Mouse (Mus musculus) hindbrain, embryonic 11.5 days (tissue): ENCODE results near the gene Mecom. TPM values are rescaled to one million over a fixed set of nuclear protein-coding genes. Genes with fewer than 3 reads are reported as not detected.

ENCODE experiments used
- ATAC-seq: fragments of 200-750 bp; cut with Nextera tagmentation; 2 replicates; pipeline ENCODE4 v1.8.0; 2017; ENCODE audit warnings: mild to moderate bottlenecking, moderate TSS enrichment, moderate library complexity; ENCODE audit not compliant: low FRiP score
- DNase-seq: peaks from one replicate; pipeline ENCODE4 v3.0.0-alpha.2; 2015; ENCODE audit warnings: low spot score
- H3K27ac ChIP-seq: fragments of 300-500 bp; sonication (generic); 2 replicates; pipeline ENCODE4 v1.5.1; 2014; ENCODE audit warnings: mild to moderate bottlenecking, low read depth, low read length
- H3K27me3 ChIP-seq: fragments of 300-500 bp; sonication (generic); 2 replicates; pipeline ENCODE4 v1.6.1; 2014; ENCODE audit warnings: mild to moderate bottlenecking, low read length, moderate library complexity, mixed read lengths; ENCODE audit not compliant: control insufficient read depth, insufficient read depth
- H3K36me3 ChIP-seq: fragments of 300-500 bp; sonication (generic); 2 replicates; pipeline ENCODE4 v1.6.1; 2014; ENCODE audit warnings: mild to moderate bottlenecking, low read length, moderate library complexity, mixed read lengths; ENCODE audit not compliant: control insufficient read depth, insufficient read depth
- H3K4me1 ChIP-seq: fragments of 300-500 bp; sonication (generic); replicated peaks from 2 replicates; pipeline ENCODE4 v1.6.1; 2014; ENCODE audit warnings: low read length, mixed read lengths; ENCODE audit not compliant: control insufficient read depth, insufficient read depth
- H3K4me2 ChIP-seq: fragments of 300-500 bp; sonication (generic); replicated peaks from 2 replicates; pipeline ENCODE4 v1.6.1; 2014; ENCODE audit warnings: mild to moderate bottlenecking, low read depth, low read length
- H3K4me3 ChIP-seq: fragments of 300-500 bp; sonication (generic); 2 replicates; pipeline ENCODE4 v1.5.1; 2014; ENCODE audit warnings: low read depth, low read length
- H3K9ac ChIP-seq: fragments of 300-500 bp; sonication (generic); 2 replicates; pipeline ENCODE4 v1.6.1; 2014; ENCODE audit warnings: low read depth, low read length
- H3K9me3 ChIP-seq: fragments of 300-500 bp; sonication (generic); 2 replicates; pipeline ENCODE4 v1.6.1; 2016; ENCODE audit warnings: low read length; ENCODE audit not compliant: control insufficient read depth
- WGBS: fragments of 180-500 bp; shearing (Covaris S2); extraction: QIAGEN DNeasy Blood & Tissue Kit; methylation state at CpG from one replicate; pipeline ENCODE4 v1.1.7; 2014; 5-methylcytosine and 5-hydroxymethylcytosine counted together
- polyA plus RNA-seq: library from polyadenylated mRNA; unstranded; fragments of >200 nt; fragmentation: Nextera tagmentation; extraction: Ambion mirVana; gene quantifications from 2 replicates; pipeline ENCODE4 v1.2.1, GENCODE M21; 2014

Mecom gene
- polyA plus RNA-seq, 1 experiment from 2014 or later, result 44.3 TPM

DNA sequence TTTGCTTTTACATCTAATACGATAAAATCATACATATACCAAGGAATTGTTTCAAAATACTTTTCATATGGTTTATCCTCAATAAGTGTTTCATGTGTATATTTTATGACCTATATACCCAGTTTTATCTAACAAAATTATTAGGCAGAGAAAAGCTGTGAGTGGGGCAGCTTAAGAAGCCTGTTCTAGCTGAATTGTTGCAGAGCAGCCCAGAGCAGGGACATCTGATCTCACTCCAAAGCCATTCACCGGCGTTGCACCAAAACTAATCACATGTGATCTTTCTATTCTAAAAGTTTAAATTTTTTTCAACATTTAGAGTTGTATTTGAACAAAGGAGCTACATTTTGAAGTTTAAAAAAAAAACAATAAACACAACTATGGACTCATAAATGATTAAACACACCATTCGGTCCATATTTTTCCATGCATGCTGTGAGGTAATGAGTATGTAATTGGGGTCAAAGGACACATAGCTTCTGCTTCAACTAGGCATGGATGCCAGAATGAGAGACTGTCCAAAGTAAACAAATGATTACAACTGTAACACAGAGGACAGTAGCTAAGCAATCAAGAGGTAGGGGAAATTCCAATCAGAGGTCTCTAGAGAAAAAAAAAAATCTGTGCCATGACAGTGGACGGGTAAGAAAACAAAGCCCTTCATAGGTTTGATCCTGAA, 64.7 kb downstream of the Mecom start:
- H3K4me2 ChIP-seq, result no peak overlapping the region
- DNase-seq (peak; percentile 19), ATAC-seq (no peak)
- no peaks in the 10 kb centered on the region for H3K36me3 ChIP-seq
- H3K4me1 ChIP-seq, result no peaks in the 10 kb centered on the region
- no peaks in the 10 kb centered on the region for H3K9me3 ChIP-seq
- H3K27ac ChIP-seq, result no peak overlapping the region
- H3K27me3 ChIP-seq, result no peaks in the 10 kb centered on the region
- H3K4me3 ChIP-seq, result no peak overlapping the region
- H3K9ac ChIP-seq, result no peak overlapping the region
- 32% methylated on average over 5 of the region's 5 CpGs for WGBS

DNA sequence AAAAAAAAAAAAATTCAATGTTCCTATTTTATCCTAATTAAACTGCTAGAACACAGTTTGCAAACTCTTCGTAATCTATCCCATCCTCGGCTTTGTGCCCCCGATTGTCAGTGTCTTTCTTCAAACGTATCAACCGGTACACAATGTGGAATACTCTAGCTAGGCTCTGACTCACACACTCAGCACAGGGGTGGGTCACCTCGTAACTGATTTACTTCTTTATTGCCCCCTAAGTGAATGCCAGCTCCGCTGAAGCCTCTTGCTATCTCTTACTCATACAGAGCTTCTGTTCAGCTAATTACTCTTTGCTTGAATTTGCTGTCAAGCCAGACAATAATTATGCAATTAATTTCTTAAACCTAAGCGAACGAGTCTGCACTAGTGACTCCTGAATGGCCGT, 66.1 kb downstream of the Mecom start:
- WGBS, result 70% methylated on average over 10 of the region's 10 CpGs
- DNase-seq (no peak), ATAC-seq (no peak)

DNA sequence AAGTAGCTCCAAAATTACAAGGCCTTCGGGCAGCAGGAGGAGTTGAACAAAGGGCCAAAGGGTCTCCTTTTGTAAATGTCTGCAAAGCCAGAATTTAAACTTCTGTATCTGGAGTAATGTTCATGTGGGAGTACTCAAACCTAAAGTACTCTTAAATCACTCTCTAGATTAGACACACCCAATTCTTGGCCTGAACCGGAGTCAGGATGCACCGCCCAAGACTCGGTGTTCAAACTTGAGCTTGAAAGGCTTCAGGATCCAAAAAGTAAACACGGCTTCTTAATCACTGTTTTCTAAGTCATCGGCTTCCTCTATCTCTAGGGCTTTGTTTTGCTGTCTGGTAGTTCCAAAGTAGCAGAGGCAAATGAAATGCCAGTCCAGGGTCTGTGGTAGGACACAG, 67.3 kb downstream of the Mecom start:
- Histone ChIP-seq H3K27me3 (no peaks in the 10 kb centered on the region), H3K4me3 (no peak overlapping the region), H3K9ac (no peak overlapping the region), H3K9me3 (no peaks in the 10 kb centered on the region), H3K36me3 (no peaks in the 10 kb centered on the region), H3K4me2 (no peak overlapping the region), H3K4me1 (no peaks in the 10 kb centered on the region), H3K27ac (no peak overlapping the region)
- ATAC-seq, result no peak
- WGBS, result 85% methylated on average over 6 of the region's 6 CpGs
- DNase-seq, result no peak

More for the DNA sequence above, 66.1 kb downstream of the Mecom start:
- H3K4me2 ChIP-seq, result no peak overlapping the region
- H3K27me3 ChIP-seq, result no peaks in the 10 kb centered on the region
- H3K36me3 ChIP-seq, result no peaks in the 10 kb centered on the region
- H3K4me3 ChIP-seq, result no peak overlapping the region
- H3K4me1 ChIP-seq, result no peaks in the 10 kb centered on the region
- H3K9ac ChIP-seq, result no peak overlapping the region
- H3K9me3 ChIP-seq, result no peaks in the 10 kb centered on the region
- H3K27ac ChIP-seq, result no peak overlapping the region

DNA sequence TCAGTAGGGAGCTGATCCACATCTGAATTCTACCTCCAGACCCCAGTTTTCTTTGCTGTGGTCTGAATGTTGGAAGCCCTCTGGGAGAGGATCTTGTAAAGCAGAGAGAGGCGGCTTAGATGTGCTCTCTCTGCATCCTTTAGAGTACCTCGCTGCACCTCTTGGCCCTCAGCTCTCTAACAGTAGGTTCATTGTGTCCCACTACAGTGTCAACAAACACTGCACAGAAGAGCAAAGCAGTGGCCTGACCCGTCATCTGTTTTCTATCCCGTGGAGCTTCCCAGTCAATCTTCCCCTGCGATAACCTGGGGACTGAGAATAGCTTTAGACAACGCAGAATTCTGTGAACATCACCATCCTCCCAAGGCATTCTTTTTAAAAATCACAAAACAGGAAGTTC, 69.6 kb downstream of the Mecom start:
- no peaks in the 10 kb centered on the region for H3K9me3 ChIP-seq
- no peaks in the 10 kb centered on the region for H3K36me3 ChIP-seq
- no peaks in the 10 kb centered on the region for H3K4me1 ChIP-seq
- no peak for ATAC-seq
- no peak for DNase-seq
- no peak overlapping the region for H3K27ac ChIP-seq
- no peak overlapping the region for H3K4me3 ChIP-seq
- WGBS, result 45% methylated on average over 6 of the region's 6 CpGs
- no peaks in the 10 kb centered on the region for H3K27me3 ChIP-seq
- no peak overlapping the region for H3K9ac ChIP-seq
- H3K4me2 ChIP-seq, result no peak overlapping the region

DNA sequence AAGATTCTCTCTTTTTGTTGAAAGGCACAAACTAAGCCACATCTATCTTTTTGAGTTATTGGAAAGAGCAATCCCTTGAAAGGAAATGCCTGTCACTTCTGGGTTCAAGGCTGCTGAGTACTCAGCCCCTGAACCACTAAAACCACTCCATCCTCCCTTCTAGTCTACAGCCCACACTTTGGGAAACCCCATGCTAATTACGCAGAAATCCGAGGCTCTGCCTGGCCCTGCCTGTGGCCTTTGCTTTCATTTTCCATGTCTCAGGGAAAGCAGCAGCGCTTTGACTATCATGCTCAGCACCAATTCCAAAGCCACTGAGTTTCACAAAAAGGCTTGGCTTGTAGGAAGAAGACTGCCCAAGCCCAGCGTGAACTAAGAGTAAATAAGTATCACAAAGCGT, 70.8 kb downstream of the Mecom start:
- no peak for ATAC-seq
- H3K4me1 ChIP-seq, result no peaks in the 10 kb centered on the region
- H3K27ac ChIP-seq, result no peak overlapping the region
- no peak overlapping the region for H3K4me2 ChIP-seq
- H3K27me3 ChIP-seq, result no peaks in the 10 kb centered on the region
- H3K9me3 ChIP-seq, result no peaks in the 10 kb centered on the region
- no peaks in the 10 kb centered on the region for H3K36me3 ChIP-seq
- no peak overlapping the region for H3K4me3 ChIP-seq
- 50% methylated on average over 5 of the region's 5 CpGs for WGBS
- H3K9ac ChIP-seq, result no peak overlapping the region
- DNase-seq, result no peak

DNA sequence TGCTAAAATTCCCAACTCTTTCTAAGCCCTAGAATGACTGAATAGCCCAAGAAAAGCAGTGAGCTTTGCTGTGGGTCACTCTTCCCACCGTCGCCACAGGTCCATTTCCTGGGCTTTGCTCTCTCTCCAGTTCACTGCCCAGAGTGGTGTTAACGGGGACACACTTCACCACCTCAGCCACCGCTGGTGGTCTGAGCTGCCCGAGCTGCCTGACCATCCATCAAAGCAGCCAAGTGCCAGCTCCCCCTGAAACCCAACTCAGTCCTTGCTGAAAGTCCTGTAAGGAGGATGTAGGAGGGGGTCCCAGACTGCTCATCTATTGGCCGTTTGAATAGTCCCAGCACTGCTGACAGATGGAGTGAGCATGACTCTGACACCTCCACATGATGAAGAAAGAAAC, 72.2 kb downstream of the Mecom start:
- 44% methylated on average over 6 of the region's 6 CpGs for WGBS
- ATAC-seq (no peak), DNase-seq (no peak)
- no peak overlapping the region for H3K9ac ChIP-seq
- H3K36me3 ChIP-seq, result no peaks in the 10 kb centered on the region
- no peak overlapping the region for H3K4me3 ChIP-seq
- H3K4me1 ChIP-seq, result no peaks in the 10 kb centered on the region; the same call in 1 of the 2 replicates
- no peaks in the 10 kb centered on the region for H3K27me3 ChIP-seq
- H3K9me3 ChIP-seq, result no peaks in the 10 kb centered on the region
- no peak overlapping the region for H3K27ac ChIP-seq
- H3K4me2 ChIP-seq, result no peak overlapping the region

DNA sequence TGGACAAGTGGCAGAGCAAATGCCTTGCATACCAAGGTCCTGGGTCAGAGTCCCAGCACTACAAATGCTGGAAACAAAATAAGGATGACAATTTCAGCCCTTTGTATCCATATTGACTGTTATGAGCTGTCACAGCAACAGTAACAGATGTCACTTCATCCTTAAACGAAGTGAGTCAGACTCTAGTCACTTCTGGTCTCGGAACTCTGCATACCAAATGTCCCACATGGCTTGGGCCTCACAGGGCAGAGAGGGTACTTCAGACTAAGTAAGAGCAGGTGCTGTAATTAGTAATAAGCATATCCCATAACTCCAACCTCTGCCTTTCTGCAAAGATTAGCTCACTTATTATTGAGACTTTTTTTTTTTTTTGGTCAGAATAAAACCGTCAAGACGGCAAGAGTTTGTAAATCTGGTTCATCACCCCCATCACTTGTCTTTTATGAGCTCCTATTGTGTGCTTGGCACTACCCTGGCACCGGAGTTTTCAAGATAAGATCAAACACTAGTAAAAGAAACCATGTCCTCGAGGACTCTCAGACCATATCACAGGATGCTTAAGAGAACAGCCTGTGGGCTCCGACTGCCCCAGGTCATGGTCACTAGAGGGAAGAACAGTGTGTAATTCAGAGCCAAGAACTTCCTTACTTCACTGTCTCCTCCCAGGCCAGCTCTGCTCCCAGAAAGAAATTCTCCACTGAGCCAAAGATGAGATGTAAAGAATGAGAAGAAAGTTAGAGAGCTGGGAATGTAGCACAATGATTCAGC, 79.6 kb downstream of the Mecom start:
- ATAC-seq, result no peak
- 86% methylated on average over 7 of the region's 7 CpGs for WGBS

DNA sequence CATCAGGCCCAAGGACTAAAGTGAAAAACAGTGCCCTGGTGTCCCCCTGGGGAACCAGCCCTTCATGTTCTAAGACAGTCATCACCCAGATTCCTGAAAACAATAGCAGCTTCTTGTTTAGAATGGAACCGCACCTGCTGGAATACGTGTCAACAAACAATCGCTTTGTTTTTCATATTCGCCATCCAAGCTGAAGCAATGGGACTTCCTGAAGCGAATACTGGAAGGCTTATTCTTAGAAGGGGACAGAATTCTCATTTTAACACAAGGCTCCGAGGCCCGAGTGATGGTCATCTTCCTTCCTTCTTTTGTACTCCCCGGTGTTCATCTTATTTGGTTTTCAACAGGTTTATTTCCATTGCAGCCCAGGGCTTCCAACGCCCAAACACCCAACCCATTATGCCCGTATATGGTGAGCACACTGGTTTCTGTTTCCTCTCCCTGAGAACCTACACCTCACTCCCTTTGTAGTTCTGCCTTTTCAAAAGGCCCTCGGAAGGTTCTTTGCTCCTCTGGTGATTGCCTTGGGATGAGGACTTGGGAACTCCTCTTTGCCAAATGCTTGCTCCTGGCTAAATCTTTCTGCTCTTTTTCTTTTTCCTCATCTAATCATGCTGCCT, 81.7 kb downstream of the Mecom start:
- no peak for ATAC-seq
- WGBS, result 55% methylated on average over 11 of the region's 11 CpGs
- Histone ChIP-seq H3K9ac (no peak overlapping the region), H3K9me3 (no peaks in the 10 kb centered on the region), H3K4me3 (no peak overlapping the region), H3K4me2 (no peak overlapping the region), H3K36me3 (no peaks in the 10 kb centered on the region), H3K4me1 (no peaks in the 10 kb centered on the region; the same call in 1 of the 2 replicates), H3K27ac (no peak overlapping the region), H3K27me3 (no peaks in the 10 kb centered on the region)
- DNase-seq, result no peak

More for the DNA sequence above, 79.6 kb downstream of the Mecom start:
- no peak for DNase-seq
- Histone ChIP-seq H3K27ac (no peak overlapping the region), H3K9ac (no peak overlapping the region), H3K9me3 (no peaks in the 10 kb centered on the region), H3K4me2 (no peak overlapping the region), H3K36me3 (no peaks in the 10 kb centered on the region), H3K4me3 (no peak overlapping the region), H3K4me1 (no peaks in the 10 kb centered on the region; the same call in 1 of the 2 replicates), H3K27me3 (no peaks in the 10 kb centered on the region)
